In the genomic region with DNA sequence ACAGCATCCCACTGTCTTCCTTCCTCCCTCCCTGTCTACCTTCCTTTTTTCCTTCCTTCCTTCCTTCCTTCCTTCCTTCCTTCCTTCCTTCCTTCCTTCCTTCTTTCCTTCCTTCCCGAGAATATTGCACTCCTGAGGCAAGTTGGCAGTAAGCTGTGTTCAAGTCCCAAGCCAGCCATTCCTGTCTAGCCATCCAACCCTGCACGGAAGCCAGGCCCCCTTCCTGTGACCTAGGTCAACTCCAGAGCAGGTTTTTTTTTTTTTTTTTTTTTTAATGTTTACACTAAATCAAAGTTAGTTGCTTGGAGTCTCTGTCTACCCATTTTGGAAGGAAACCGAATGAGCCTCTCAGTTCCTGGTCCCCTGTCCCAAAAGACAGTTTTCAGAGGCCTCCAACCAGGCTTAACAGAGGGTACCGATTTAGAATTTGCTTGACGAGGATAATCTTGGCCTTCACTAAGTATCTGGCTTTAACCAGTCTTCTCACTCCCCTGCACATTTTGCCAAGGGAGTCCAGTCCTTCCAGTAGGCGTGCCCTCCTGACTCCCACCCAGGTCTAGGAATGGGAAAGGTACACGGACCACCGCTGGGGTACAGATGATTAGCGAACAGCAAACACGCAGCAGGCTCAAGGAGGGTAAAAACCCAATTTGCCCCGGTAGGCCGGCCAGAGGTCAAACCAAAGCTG, we compare ENCODE assay signal across 9 mouse cellular contexts. TPM values are rescaled to one million over a fixed set of nuclear protein-coding genes. Genes with fewer than 3 reads are reported as not detected.
DNase-seq lines count a peak whose midpoint lies in the region; ATAC-seq and TF ChIP-seq lines count a peak whose summit lies in the region.
"Had no signal": no experiment of that assay in that cellular context is flagged by ENCODE, and none has a peak within 500 bp of the region (broad histone marks: within the 10 kb centered on the region; RNA-seq: fewer than 3 reads in every experiment).

No protein-coding gene starts in this region.

- no peak for TF ChIP-seq CTCF in liver, adult 2 months (IDR thresholded peaks at IDR 0.05; ENCODE audit: low read depth, low read length)
- TF ChIP-seq CTCF in intestine, postnatal 0 days (IDR thresholded peaks at IDR 0.05; ENCODE audit: low read depth), result no peak

- H3K27ac ChIP-seq in forebrain, embryonic 10.5 days, result peak overlapping the region; percentile 79
- H3K27ac ChIP-seq in forebrain, embryonic 15.5 days (replicated peaks), result no peak overlapping the region
- H3K27ac ChIP-seq in liver, adult 2 months (replicated peaks; ENCODE audit: insufficient read depth, low read depth, low read length), result peak overlapping the region; percentile 37; the same call in 1 of the 2 replicates
- H3K27ac ChIP-seq in intestine, postnatal 0 days (ENCODE audit: low read depth, low read length), result peak overlapping the region; percentile 93
- no peak overlapping the region for H3K27ac ChIP-seq in neural tube, embryonic 13.5 days (replicated peaks)

- H3K36me3 ChIP-seq in forebrain, embryonic 10.5 days (replicated peaks), result no peaks in the 10 kb centered on the region
- no peaks in the 10 kb centered on the region for H3K36me3 ChIP-seq in forebrain, embryonic 15.5 days
- no peaks in the 10 kb centered on the region for H3K36me3 ChIP-seq in liver, adult 2 months (ENCODE audit: control insufficient read depth, insufficient read depth, low read length)
- no peaks in the 10 kb centered on the region for H3K36me3 ChIP-seq in intestine, postnatal 0 days (ENCODE audit: control insufficient read depth, insufficient read depth)
- no peaks in the 10 kb centered on the region for H3K36me3 ChIP-seq in neural tube, embryonic 13.5 days

- no peak for DNase-seq in forebrain, embryonic 10.5 days (ENCODE audit: extremely low spot score, low spot score)
- no peak for DNase-seq in liver, adult 2 months (ENCODE audit: extremely low read depth, low read depth, low spot score)
- DNase-seq in liver, result no peak
- DNase-seq in right cerebral cortex, postnatal 36 days (ENCODE audit: low spot score in 2 of 2), result no peak
- no peak for DNase-seq in adrenal gland, postnatal 36 days

- peaks cover 3% of the 10 kb centered on the region; the same call in 1 of the 2 replicates for H3K27me3 ChIP-seq in forebrain, embryonic 10.5 days (ENCODE audit: poor library complexity, severe bottlenecking)
- H3K27me3 ChIP-seq in forebrain, embryonic 15.5 days, result no peaks in the 10 kb centered on the region
- H3K27me3 ChIP-seq in liver, adult 2 months (ENCODE audit: control insufficient read depth, insufficient read depth, low read length), result no peaks in the 10 kb centered on the region
- no peaks in the 10 kb centered on the region for H3K27me3 ChIP-seq in intestine, postnatal 0 days (replicated peaks; ENCODE audit: control insufficient read depth, insufficient read depth, low read length)
- H3K27me3 ChIP-seq in neural tube, embryonic 13.5 days, result peaks cover 39% of the 10 kb centered on the region

- 4% methylated on average over 12 of the region's 12 CpGs for WGBS in forebrain, embryonic 10.5 days
- WGBS in forebrain, embryonic 15.5 days, result 13% methylated on average over 12 of the region's 12 CpGs
- WGBS in liver, adult 2 months, result 28% methylated on average over 12 of the region's 12 CpGs
- 11% methylated on average over 12 of the region's 12 CpGs for WGBS in intestine, postnatal 0 days
- 9% methylated on average over 12 of the region's 12 CpGs for WGBS in neural tube, embryonic 13.5 days

- no peak for ATAC-seq in forebrain, embryonic 15.5 days (replicated peaks)
- ATAC-seq in intestine, postnatal 0 days, result no peak
- ATAC-seq in neural tube, embryonic 13.5 days (ENCODE audit: low read depth), result 0 out of 2 replicates have a peak, but pooled peaks have one; percentile 11

- no peak overlapping the region for H3K4me2 ChIP-seq in forebrain, embryonic 15.5 days (replicated peaks)
- peak overlapping the region; percentile 35; the same call in 1 of the 2 replicates for H3K4me2 ChIP-seq in intestine, postnatal 0 days (replicated peaks; ENCODE audit: low read depth)
- peak overlapping the region; percentile 33 for H3K4me2 ChIP-seq in neural tube, embryonic 13.5 days

- H3K4me1 ChIP-seq in forebrain, embryonic 10.5 days, result peaks cover 34% of the 10 kb centered on the region
- peaks cover 11% of the 10 kb centered on the region for H3K4me1 ChIP-seq in forebrain, embryonic 15.5 days
- no peaks in the 10 kb centered on the region for H3K4me1 ChIP-seq in liver, adult 2 months (ENCODE audit: control insufficient read depth, insufficient read depth, low read length)
- peaks cover 20% of the 10 kb centered on the region for H3K4me1 ChIP-seq in intestine, postnatal 0 days (replicated peaks; ENCODE audit: control insufficient read depth, insufficient read depth, low read length)
- peaks cover 12% of the 10 kb centered on the region for H3K4me1 ChIP-seq in neural tube, embryonic 13.5 days (replicated peaks)

- H3K79me2 ChIP-seq in liver, adult 2 months (ENCODE audit: control insufficient read depth, insufficient read depth, low read length), result no peaks in the 10 kb centered on the region

- H3K9ac ChIP-seq in forebrain, embryonic 15.5 days (replicated peaks), result no peak overlapping the region
- no peak overlapping the region for H3K9ac ChIP-seq in liver, adult 2 months (ENCODE audit: low read depth, low read length)
- H3K9ac ChIP-seq in intestine, postnatal 0 days (ENCODE audit: low read depth, low read length), result no peak overlapping the region
- 0 out of 2 replicates have a peak overlapping the region, but pooled peaks have one; percentile 17 for H3K9ac ChIP-seq in neural tube, embryonic 13.5 days

- peak overlapping the region; percentile 35 for H3K4me3 ChIP-seq in forebrain, embryonic 10.5 days
- no peak overlapping the region for H3K4me3 ChIP-seq in forebrain, embryonic 15.5 days
- no peak overlapping the region for H3K4me3 ChIP-seq in liver, adult 2 months (ENCODE audit: insufficient read depth, low read depth, low read length)
- no peak overlapping the region for H3K4me3 ChIP-seq in intestine, postnatal 0 days (ENCODE audit: low read depth, low read length)
- no peak overlapping the region for H3K4me3 ChIP-seq in neural tube, embryonic 13.5 days

- H3K9me3 ChIP-seq in forebrain, embryonic 10.5 days, result no peaks in the 10 kb centered on the region
- no peaks in the 10 kb centered on the region for H3K9me3 ChIP-seq in forebrain, embryonic 15.5 days
- no peaks in the 10 kb centered on the region for H3K9me3 ChIP-seq in intestine, postnatal 0 days (ENCODE audit: control insufficient read depth)
- H3K9me3 ChIP-seq in neural tube, embryonic 13.5 days, result no peaks in the 10 kb centered on the region

- no peak for TF ChIP-seq POLR2A in liver, adult 2 months (IDR thresholded peaks at IDR 0.05; ENCODE audit: extremely low read depth, insufficient read depth, low read length)

RNA-seq across cellular contexts. Expression of a gene that starts 7.0 kb away (rescaled TPM):
- 42.3 and 42.5 TPM in 2 replicates for polyA plus RNA-seq in forebrain, embryonic 10.5 days (2016; fragmentation: Nextera tagmentation; extraction: Ambion mirVana)
- polyA plus RNA-seq in forebrain, embryonic 15.5 days (2015; fragmentation: Nextera tagmentation; extraction: Ambion mirVana), result 26.0 and 26.9 TPM in 2 replicates
- 18.4 and 25.7 TPM in 2 replicates for total RNA-seq in liver, adult 2 months (2014; rRNA removed)
- polyA plus RNA-seq in liver, adult 2 months (2012; rRNA removed), result 23.1 and 29.3 TPM in 2 replicates
- polyA plus RNA-seq in intestine, postnatal 0 days (2015; fragmentation: Nextera tagmentation; extraction: Ambion mirVana), result 43.1 and 46.7 TPM in 2 replicates
- 21.9 and 26.9 TPM in 2 replicates for polyA plus RNA-seq in neural tube, embryonic 13.5 days (2015; fragmentation: Nextera tagmentation; extraction: Ambion mirVana)
- 100 to 1,000 TPM; 102 to 158 TPM for total RNA-seq in adrenal gland, postnatal 36 days (2021)

RNA-seq across cellular contexts. Expression of a gene that starts 29.0 kb away (rescaled TPM):
- 0.06 and 0.10 TPM in 2 replicates for polyA plus RNA-seq in forebrain, embryonic 10.5 days (2016; fragmentation: Nextera tagmentation; extraction: Ambion mirVana)
- polyA plus RNA-seq in forebrain, embryonic 15.5 days (2015; fragmentation: Nextera tagmentation; extraction: Ambion mirVana), result 0.26 and 0.45 TPM in 2 replicates
- total RNA-seq in liver, adult 2 months (2014; rRNA removed), result 0.09 and 0.20 TPM in 2 replicates
- polyA plus RNA-seq in liver, adult 2 months (2012; rRNA removed), result 0.06 TPM in 1 of 2 replicates, not detected in the other
- polyA plus RNA-seq in intestine, postnatal 0 days (2015; fragmentation: Nextera tagmentation; extraction: Ambion mirVana), result 0.20 and 0.52 TPM in 2 replicates
- polyA plus RNA-seq in neural tube, embryonic 13.5 days (2015; fragmentation: Nextera tagmentation; extraction: Ambion mirVana), result 23.0 and 36.0 TPM in 2 replicates
- 1 to 10 TPM; 2.7 to 4.5 TPM for total RNA-seq in adrenal gland, postnatal 36 days (2021)
- total RNA-seq: common myeloid progenitor, adult 5-6 weeks had no signal

RNA-seq across cellular contexts. Expression of a gene that starts 59.1 kb away (rescaled TPM):
- polyA plus RNA-seq in forebrain, embryonic 10.5 days (2016; fragmentation: Nextera tagmentation; extraction: Ambion mirVana), result 110 and 117 TPM in 2 replicates
- 67.3 and 70.6 TPM in 2 replicates for polyA plus RNA-seq in forebrain, embryonic 15.5 days (2015; fragmentation: Nextera tagmentation; extraction: Ambion mirVana)
- 21.6 and 26.3 TPM in 2 replicates for total RNA-seq in liver, adult 2 months (2014; rRNA removed)
- polyA plus RNA-seq in liver, adult 2 months (2012; rRNA removed), result 17.4 and 18.2 TPM in 2 replicates
- polyA plus RNA-seq in intestine, postnatal 0 days (2015; fragmentation: Nextera tagmentation; extraction: Ambion mirVana), result 42.4 and 43.7 TPM in 2 replicates
- polyA plus RNA-seq in neural tube, embryonic 13.5 days (2015; fragmentation: Nextera tagmentation; extraction: Ambion mirVana), result 53.3 and 65.1 TPM in 2 replicates
- 10 to 100 TPM; 64.4 to 71.3 TPM for total RNA-seq in adrenal gland, postnatal 36 days (2021)

Comparison
In these comparisons a context has a peak if more than half of its experiments do, and no peak if none do; other contexts are left out.
1. H3K27ac ChIP-seq: peak in forebrain, embryonic 10.5 days (single experiment), liver, adult 2 months (single experiment) and intestine, postnatal 0 days (single experiment); none in forebrain, embryonic 15.5 days (single experiment) and neural tube, embryonic 13.5 days (single experiment).
2. RNA of a gene that starts 29.0 kb away (polyA plus RNA-seq): 23.0 to 36.0 TPM in neural tube, embryonic 13.5 days; 0.26 to 0.45 TPM in forebrain, embryonic 15.5 days, 0.20 to 0.52 TPM in intestine, postnatal 0 days, 0.06 to 0.10 TPM in forebrain, embryonic 10.5 days and 0.06 TPM in liver, adult 2 months; every median in the first group is over 10 times any median in the second.